Mouse (Mus musculus) heart, embryonic 14.5 days (tissue): ENCODE measurements around the gene Mrpl9. TPM values are rescaled to one million over a fixed set of nuclear protein-coding genes. Genes with fewer than 3 reads are reported as not detected.

Source experiments
- ATAC-seq: fragments of 200-750 bp; cut with Nextera tagmentation; 2 replicates; pipeline ENCODE4 v1.8.0; 2017; ENCODE audit warnings: low read depth, moderate TSS enrichment; ENCODE audit not compliant: insufficient number of reproducible peaks, insufficient read depth, low FRiP score
- H3K27ac ChIP-seq, 2 experiments: fragments of 200-500 bp in 1 of 2; fragments of 300-500 bp in 1 of 2; sonication (generic) in 1 of 2; replicated peaks in 1 of 2; 2 replicates each; pipeline ENCODE4 v1.5.1; 2012 to 2014; ENCODE audit warnings: low read depth in 2 of 2, low read length in 2 of 2, control low read depth in 1 of 2, mild to moderate bottlenecking in 1 of 2, mixed read lengths in 1 of 2; ENCODE audit not compliant: control insufficient read depth in 1 of 2, insufficient read depth in 1 of 2
- H3K27me3 ChIP-seq: fragments of 300-500 bp; sonication (generic); 2 replicates; pipeline ENCODE4 v1.6.1; 2014; ENCODE audit warnings: mild to moderate bottlenecking, low read length, control low read depth; ENCODE audit not compliant: control insufficient read depth, insufficient read depth
- H3K36me3 ChIP-seq: fragments of 300-500 bp; sonication (generic); 2 replicates; pipeline ENCODE4 v1.6.1; 2014; ENCODE audit warnings: mild to moderate bottlenecking, control low read depth, low read length, mixed read lengths; ENCODE audit not compliant: control insufficient read depth, insufficient read depth
- H3K4me1 ChIP-seq, 2 experiments: fragments of 200-500 bp in 1 of 2; fragments of 300-500 bp in 1 of 2; sonication (generic) in 1 of 2; 2 replicates each; pipeline ENCODE4 v1.6.1; 2012 to 2014; ENCODE audit warnings: low read length in 2 of 2, control low read depth in 1 of 2, mixed read lengths in 1 of 2; ENCODE audit not compliant: control insufficient read depth in 2 of 2, insufficient read depth in 2 of 2
- H3K4me2 ChIP-seq: fragments of 300-500 bp; sonication (generic); 2 replicates; pipeline ENCODE4 v1.6.1; 2014; ENCODE audit warnings: mild to moderate bottlenecking, low read length
- H3K4me3 ChIP-seq, 2 experiments: fragments of 200-500 bp in 1 of 2; fragments of 300-500 bp in 1 of 2; sonication (generic) in 1 of 2; 2 replicates each; pipeline ENCODE4 v1.5.1; 2012 to 2014; ENCODE audit warnings: low read length in 2 of 2, mild to moderate bottlenecking in 2 of 2, control low read depth in 1 of 2, low read depth in 1 of 2, moderate library complexity in 1 of 2; ENCODE audit not compliant: control insufficient read depth in 1 of 2, insufficient read depth in 1 of 2
- H3K9ac ChIP-seq: fragments of 300-500 bp; sonication (generic); 2 replicates; pipeline ENCODE4 v1.6.1; 2014; ENCODE audit warnings: mild to moderate bottlenecking, low read length
- H3K9me3 ChIP-seq: fragments of 300-500 bp; sonication (generic); 2 replicates; pipeline ENCODE4 v1.6.1; 2016; ENCODE audit warnings: low read length, control low read depth; ENCODE audit not compliant: control insufficient read depth
- WGBS: fragments of 180-500 bp; shearing (Covaris S2); extraction: QIAGEN DNeasy Blood & Tissue Kit; methylation state at CpG from one replicate; pipeline ENCODE4 v1.1.7; 2014; 5-methylcytosine and 5-hydroxymethylcytosine counted together
- polyA plus RNA-seq: library from polyadenylated mRNA; unstranded; fragments of >200 nt; fragmentation: Nextera tagmentation; extraction: Ambion mirVana; gene quantifications from 2 replicates; pipeline ENCODE4 v1.2.1, GENCODE M21; 2014

Mrpl9 gene
- 64.5 and 64.8 TPM in 2 replicates for polyA plus RNA-seq

- H3K9me3 ChIP-seq, result no peaks in the 10 kb centered on the region
- peak within 1 kb of the TSS; percentile 76 to 77 for H3K27ac ChIP-seq
- peaks cover 11% of the 10 kb centered on the region for H3K27me3 ChIP-seq
- peak within 1 kb of the TSS; percentile 94 to 95 for H3K4me3 ChIP-seq
- peaks cover 0 to 4% of the 10 kb centered on the region in 2 experiments; a peak in 1 of 4 replicates for H3K4me1 ChIP-seq
- peak within 1 kb of the TSS; percentile 96 for H3K9ac ChIP-seq
- ATAC-seq, result peak; percentile 95
- H3K36me3 ChIP-seq, result peaks cover 36% of the 10 kb centered on the region
- peak within 1 kb of the TSS; percentile 73 for H3K4me2 ChIP-seq
- under 1% methylated on average over 39 of the region's 39 CpGs for WGBS
These were observed at the start of gene Mrpl9 for GRCm38 (mm10) chr3:94442951-94443596. Mrpl9 (plus strand) TSS chr3:94443318.

GRCm38 (mm10) chr3:94396336-94396735 lies 46.8 kb upstream of the Mrpl9 start:
- H3K27me3 ChIP-seq, result peaks cover 48% of the 10 kb centered on the region

GRCm38 (mm10) chr3:94396851-94397250 lies 46.3 kb upstream of the Mrpl9 start:
- 71% methylated on average over 4 of the region's 4 CpGs for WGBS
- H3K4me2 ChIP-seq, result no peak overlapping the region
- H3K9ac ChIP-seq, result no peak overlapping the region
- no peaks in the 10 kb centered on the region for H3K36me3 ChIP-seq
- ATAC-seq, result no peak
- peaks cover 53% of the 10 kb centered on the region for H3K27me3 ChIP-seq
- no peak overlapping the region for H3K4me3 ChIP-seq
- no peak overlapping the region for H3K27ac ChIP-seq
- H3K4me1 ChIP-seq, result no peaks in the 10 kb centered on the region
- H3K9me3 ChIP-seq, result no peaks in the 10 kb centered on the region

More at GRCm38 (mm10) chr3:94396336-94396735, 46.8 kb upstream of the Mrpl9 start:
- H3K4me3 ChIP-seq, result no peak overlapping the region
- no peak overlapping the region for H3K4me2 ChIP-seq
- H3K9me3 ChIP-seq, result no peaks in the 10 kb centered on the region
- 66% methylated on average over 1 of the region's 1 CpGs for WGBS
- ATAC-seq, result no peak
- H3K36me3 ChIP-seq, result no peaks in the 10 kb centered on the region
- no peaks in the 10 kb centered on the region for H3K4me1 ChIP-seq
- H3K27ac ChIP-seq, result no peak overlapping the region
- no peak overlapping the region for H3K9ac ChIP-seq

GRCm38 (mm10) chr3:94398217-94398616 lies 44.9 kb upstream of the Mrpl9 start, which contains the start of gene Lingo4:
Lingo4 (plus strand) TSS chr3:94398517.
- Histone ChIP-seq H3K27me3 (peaks cover 65% of the 10 kb centered on the region), H3K4me2 (peak within 1 kb of the TSS; percentile 68), H3K9me3 (no peaks in the 10 kb centered on the region), H3K4me1 (no peaks in the 10 kb centered on the region), H3K4me3 (peak within 1 kb of the TSS; percentile 35), H3K9ac (peak within 1 kb of the TSS; percentile 56), H3K27ac (no peak within 1 kb of the TSS), H3K36me3 (no peaks in the 10 kb centered on the region)
- WGBS, result 59% methylated on average over 6 of the region's 6 CpGs
- no peak for ATAC-seq

- Histone ChIP-seq H3K27me3 (peaks cover 72% of the 10 kb centered on the region), H3K36me3 (no peaks in the 10 kb centered on the region), H3K27ac (no peak overlapping the region), H3K4me1 (no peaks in the 10 kb centered on the region), H3K9ac (peak overlapping the region; percentile 56), H3K4me2 (peak overlapping the region; percentile 68), H3K4me3 (peak overlapping the region; percentile 35), H3K9me3 (no peaks in the 10 kb centered on the region)
- no peak for ATAC-seq
- 2% methylated on average over 15 of the region's 20 CpGs for WGBS
These were observed 44.1 kb upstream of the Mrpl9 start for GRCm38 (mm10) chr3:94398943-94399481.

- WGBS, result 47% methylated on average over 5 of the region's 5 CpGs
- no peak for ATAC-seq
- no peaks in the 10 kb centered on the region for H3K36me3 ChIP-seq
- no peaks in the 10 kb centered on the region for H3K9me3 ChIP-seq
- H3K4me3 ChIP-seq, result no peak overlapping the region
- no peak overlapping the region for H3K9ac ChIP-seq
- H3K27me3 ChIP-seq, result peaks cover 78% of the 10 kb centered on the region
- H3K27ac ChIP-seq, result no peak overlapping the region
- 0 out of 4 replicates have a peak, but pooled peaks cover 0 to 2% of the 10 kb centered on the region in 2 experiments for H3K4me1 ChIP-seq
- peak overlapping the region; percentile 68; the same call in 1 of the 2 replicates for H3K4me2 ChIP-seq
These were observed 43.3 kb upstream of the Mrpl9 start for GRCm38 (mm10) chr3:94399663-94400310.

- no peaks in the 10 kb centered on the region for H3K36me3 ChIP-seq
- no peak overlapping the region for H3K9ac ChIP-seq
- H3K4me1 ChIP-seq, result peaks cover 0 to 4% of the 10 kb centered on the region in 2 experiments; a peak in 1 of 4 replicates
- H3K27me3 ChIP-seq, result peaks cover 74% of the 10 kb centered on the region
- no peak for ATAC-seq
- H3K4me3 ChIP-seq, result no peak overlapping the region
- H3K9me3 ChIP-seq, result no peaks in the 10 kb centered on the region
- H3K27ac ChIP-seq, result no peak overlapping the region
- 36% methylated on average over 8 of the region's 8 CpGs for WGBS
- no peak overlapping the region for H3K4me2 ChIP-seq
These were observed 40.7 kb upstream of the Mrpl9 start for GRCm38 (mm10) chr3:94402451-94402850.
